In the genomic region with DNA sequence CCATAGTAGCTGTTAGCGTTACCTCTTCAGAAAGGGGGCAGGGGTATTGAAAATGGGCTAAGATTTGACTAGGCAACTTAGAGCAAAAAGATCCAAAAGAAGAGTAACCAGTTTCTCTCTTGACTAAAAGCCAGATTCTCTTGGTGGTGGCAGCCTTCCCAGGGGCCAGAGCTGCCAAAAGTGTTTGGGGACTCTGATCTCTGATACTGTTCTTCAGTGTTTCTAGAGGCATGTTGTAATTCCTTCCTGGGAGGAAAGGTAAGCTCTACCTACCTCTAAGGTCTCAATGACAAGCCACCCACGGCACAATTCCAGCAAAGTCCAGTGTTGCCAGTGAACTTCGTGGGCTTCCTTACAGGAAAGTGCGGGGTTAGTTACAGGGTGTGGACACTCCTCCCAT, we compare ENCODE assay signal across 23 mouse cellular contexts. TPM values are rescaled to one million over a fixed set of nuclear protein-coding genes. Genes with fewer than 3 reads are reported as not detected.
A peak's percentile ranks its signal among the peaks of the same experiment; 100 is the strongest.
DNase-seq lines count a peak whose midpoint lies in the region; ATAC-seq and TF ChIP-seq lines count a peak whose summit lies in the region.
"Had no signal": no experiment of that assay in that cellular context is flagged by ENCODE, and none has a peak within 500 bp of the region (broad histone marks: within the 10 kb centered on the region; RNA-seq: fewer than 3 reads in every experiment).

No protein-coding gene starts in this region.

- 0 out of 2 replicates have a peak, but pooled peaks cover 6% of the 10 kb centered on the region for H3K4me1 ChIP-seq in kidney, adult 2 months (ENCODE audit: control insufficient read depth, insufficient read depth, low read length)
- peaks cover 5% of the 10 kb centered on the region for H3K4me1 ChIP-seq in testis, adult 2 months (ENCODE audit: control insufficient read depth, insufficient read depth, low read length)
- peaks cover 8% of the 10 kb centered on the region for H3K4me1 ChIP-seq in forebrain, embryonic 15.5 days

- DNase-seq in kidney, adult 2 months = peak; percentile 49
- no peak for DNase-seq in kidney, postnatal 10 days
- no peak for DNase-seq in testis, postnatal 14 days (ENCODE audit: low spot score)
- peak; percentile 35 for DNase-seq in lung, postnatal 25 days (ENCODE audit: low spot score)
- DNase-seq: adrenal gland, adult 2 months; cerebellum, adult 2 months; cerebellum, postnatal 10 days; embryo, embryonic 11 days; gastrocnemius, postnatal 10 days; heart, adult 2 months had no signal

- H3K27ac ChIP-seq in kidney, adult 2 months (ENCODE audit: insufficient read depth, low read depth, low read length) = no peak overlapping the region
- H3K27ac ChIP-seq in testis, adult 2 months (ENCODE audit: control insufficient read depth, insufficient read depth, low read depth, low read length) = no peak overlapping the region
- no peak overlapping the region for H3K27ac ChIP-seq in forebrain, embryonic 15.5 days (replicated peaks)
- H3K27ac ChIP-seq: embryonic facial prominence, embryonic 15.5 days; forebrain, embryonic 10.5 days; heart, adult 2 months; hindbrain, embryonic 10.5 days; hindbrain, embryonic 14.5 days had no signal

- no peak for TF ChIP-seq POLR2A in kidney, adult 2 months (IDR thresholded peaks at IDR 0.05; ENCODE audit: low read depth, low read length)
- no peak for TF ChIP-seq POLR2A in testis, adult 2 months (IDR thresholded peaks at IDR 0.05; ENCODE audit: control insufficient read depth, low read depth, low read length)

- no peak overlapping the region for H3K4me3 ChIP-seq in kidney, adult 2 months (ENCODE audit: insufficient read depth, low read depth, low read length)
- peak overlapping the region; percentile 21 for H3K4me3 ChIP-seq in testis, adult 2 months (ENCODE audit: control insufficient read depth, low read depth, low read length)
- no peak overlapping the region for H3K4me3 ChIP-seq in forebrain, embryonic 15.5 days
- H3K4me3 ChIP-seq: embryonic facial prominence, embryonic 15.5 days; erythroblast, embryonic 14.5 days; forebrain, embryonic 10.5 days; heart, adult 2 months; heart, embryonic 12.5 days; hindbrain, embryonic 10.5 days had no signal

- H3K9me3 ChIP-seq in forebrain, embryonic 15.5 days = no peaks in the 10 kb centered on the region
- H3K9me3 ChIP-seq: embryonic facial prominence, embryonic 15.5 days had no signal

- no peak overlapping the region for H3K9ac ChIP-seq in forebrain, embryonic 15.5 days (replicated peaks)
- H3K9ac ChIP-seq: embryonic facial prominence, embryonic 15.5 days; heart, embryonic 12.5 days; hindbrain, embryonic 14.5 days had no signal

- 78% methylated on average over 4 of the region's 4 CpGs for WGBS in kidney, adult 2 months
- 87% methylated on average over 4 of the region's 4 CpGs for WGBS in forebrain, embryonic 15.5 days

- no peak for TF ChIP-seq CTCF in kidney, adult 2 months (conservative IDR thresholded peaks at IDR 0.05; ENCODE audit: insufficient read depth, insufficient read length, low read depth, low read length)
- TF ChIP-seq CTCF in testis, adult 2 months (IDR thresholded peaks at IDR 0.05; ENCODE audit: control insufficient read depth, insufficient read depth, insufficient replicate concordance, low read depth, low read length) = no peak

- no peak for ATAC-seq in forebrain, embryonic 15.5 days (replicated peaks)
- no peak for ATAC-seq in cerebellum, adult (ENCODE audit: insufficient number of reproducible peaks, low FRiP score, low TSS enrichment)
- ATAC-seq: activated CD4-positive, CD25-positive, alpha-beta regulatory T cell, adult 4 months; forebrain, embryonic 14.5 days; Patski had no signal

- no peak overlapping the region for H3K4me2 ChIP-seq in forebrain, embryonic 15.5 days (replicated peaks)
- H3K4me2 ChIP-seq: embryonic facial prominence, embryonic 15.5 days; heart, embryonic 12.5 days; hindbrain, embryonic 14.5 days had no signal

- no peaks in the 10 kb centered on the region for H3K27me3 ChIP-seq in kidney, adult 2 months (replicated peaks; ENCODE audit: control insufficient read depth, insufficient read depth, low read length)
- H3K27me3 ChIP-seq in testis, adult 2 months (ENCODE audit: control insufficient read depth, insufficient read depth, low read length) = no peaks in the 10 kb centered on the region
- no peaks in the 10 kb centered on the region for H3K27me3 ChIP-seq in forebrain, embryonic 15.5 days
- H3K27me3 ChIP-seq: CH12.LX; embryonic facial prominence, embryonic 15.5 days; heart, embryonic 12.5 days; Patski had no signal

- H3K36me3 ChIP-seq in kidney, adult 2 months (ENCODE audit: control insufficient read depth, insufficient read depth, low read length) = no peaks in the 10 kb centered on the region
- no peaks in the 10 kb centered on the region for H3K36me3 ChIP-seq in testis, adult 2 months (ENCODE audit: control insufficient read depth, insufficient read depth, low read length)
- H3K36me3 ChIP-seq in forebrain, embryonic 15.5 days = peaks cover 11% of the 10 kb centered on the region; the same call in 1 of the 2 replicates

RNA-seq across cellular contexts. Expression of a gene that starts 0.5 kb away (rescaled TPM):
- polyA plus RNA-seq in kidney, adult 2 months (2012; rRNA removed) = 29.2 and 30.9 TPM in 2 replicates
- polyA plus RNA-seq in testis, adult 2 months (2012; rRNA removed) = 76.0 and 82.3 TPM in 2 replicates
- polyA plus RNA-seq in forebrain, embryonic 15.5 days (2015; fragmentation: Nextera tagmentation; extraction: Ambion mirVana) = 23.0 and 24.1 TPM in 2 replicates

RNA-seq across cellular contexts. Expression of a gene that starts 37.9 kb away (rescaled TPM):
- polyA plus RNA-seq in kidney, adult 2 months (2012; rRNA removed) = 33.7 and 40.7 TPM in 2 replicates
- polyA plus RNA-seq in testis, adult 2 months (2012; rRNA removed) = 46.1 and 52.2 TPM in 2 replicates
- polyA plus RNA-seq in forebrain, embryonic 15.5 days (2015; fragmentation: Nextera tagmentation; extraction: Ambion mirVana) = 60.0 and 64.3 TPM in 2 replicates

RNA-seq across cellular contexts. Expression of a gene that starts 38.0 kb away (rescaled TPM):
- 12.1 and 12.7 TPM in 2 replicates for polyA plus RNA-seq in kidney, adult 2 months (2012; rRNA removed)
- polyA plus RNA-seq in testis, adult 2 months (2012; rRNA removed) = 8.0 TPM in 2 replicates
- 24.8 and 27.1 TPM in 2 replicates for polyA plus RNA-seq in forebrain, embryonic 15.5 days (2015; fragmentation: Nextera tagmentation; extraction: Ambion mirVana)

RNA-seq across cellular contexts. Expression of a gene that starts 45.8 kb away (rescaled TPM):
- polyA plus RNA-seq in kidney, adult 2 months (2012; rRNA removed) = 18.4 and 20.9 TPM in 2 replicates
- 8.0 and 8.1 TPM in 2 replicates for polyA plus RNA-seq in testis, adult 2 months (2012; rRNA removed)
- polyA plus RNA-seq in forebrain, embryonic 15.5 days (2015; fragmentation: Nextera tagmentation; extraction: Ambion mirVana) = 40.2 and 41.3 TPM in 2 replicates

Comparison
In these comparisons a context has a peak if more than half of its experiments do, and no peak if none do; other contexts are left out.
1. DNase-seq: peak in kidney, adult 2 months (single experiment) and lung, postnatal 25 days (single experiment); none in kidney, postnatal 10 days (single experiment) and testis, postnatal 14 days (single experiment).